Mouse (Mus musculus) right cerebral cortex, postnatal 10 days (tissue): ENCODE data around the gene Lix1.
"Not testable (repeated sequence)": the region's sequence is repeated elsewhere in the genome, so short reads cannot be mapped to it uniquely, and the experiment has no call there.

Experiments
- DNase-seq, 2 experiments: peaks; one replicate each; pipeline ENCODE4 v3.0.0; 2021; ENCODE audit warnings: low spot score in 2 of 2

Gene Lix1

GRCm38 (mm10) chr17:17496234-17496633 lies 93.8 kb downstream of the Lix1 start:
- not testable (repeated sequence) for DNase-seq

- DNase-seq: no peak
These were observed 94.3 kb downstream of the Lix1 start for GRCm38 (mm10) chr17:17496730-17497129.

- DNase-seq: no peak
These were observed 96.4 kb downstream of the Lix1 start for GRCm38 (mm10) chr17:17498848-17499247.

GRCm38 (mm10) chr17:17499278-17499677 lies 96.8 kb downstream of the Lix1 start:
- peak in 1 of 2 experiments; percentile 46 for DNase-seq

GRCm38 (mm10) chr17:17506677-17507076 lies 104.2 kb downstream of the Lix1 start:
- DNase-seq: no peak
